8 mouse cellular contexts compared by ENCODE assay signal in the genomic region with DNA sequence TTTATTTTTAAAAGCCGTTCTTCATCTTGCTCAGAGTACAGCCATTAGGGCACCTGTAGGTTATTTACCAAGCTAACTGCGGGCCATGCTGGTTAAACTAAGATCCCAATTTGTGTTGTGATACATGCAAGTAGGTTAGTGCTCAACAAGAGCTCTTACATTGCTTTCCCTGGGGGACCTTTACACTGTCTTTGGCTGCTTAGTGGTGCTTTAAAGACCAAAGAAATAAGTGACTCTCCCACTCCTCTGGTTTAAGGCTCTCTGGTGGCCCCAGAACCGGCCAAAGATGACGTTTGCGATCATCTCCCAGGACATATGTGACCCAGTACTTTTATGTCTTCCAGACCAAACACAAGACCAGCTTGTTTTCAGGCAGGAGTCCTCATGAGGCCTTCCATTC. TPM values are rescaled to one million over a fixed set of nuclear protein-coding genes. Genes with fewer than 3 reads are reported as not detected.
DNase-seq lines count a peak whose midpoint lies in the region; ATAC-seq and TF ChIP-seq lines count a peak whose summit lies in the region.

No protein-coding gene starts in this region.

- H3K9me3 ChIP-seq in limb, embryonic 11.5 days (ENCODE audit: control insufficient read depth, low read length) = no peaks in the 10 kb centered on the region
- H3K9me3 ChIP-seq in limb, embryonic 10.5 days (replicated peaks) = no peaks in the 10 kb centered on the region
- no peaks in the 10 kb centered on the region for H3K9me3 ChIP-seq in forebrain, embryonic 11.5 days (ENCODE audit: control insufficient read depth, low read length)
- no peaks in the 10 kb centered on the region for H3K9me3 ChIP-seq in intestine, postnatal 0 days (ENCODE audit: control insufficient read depth)

- no peak for TF ChIP-seq CTCF in intestine, postnatal 0 days (IDR thresholded peaks at IDR 0.05; ENCODE audit: low read depth)

- H3K36me3 ChIP-seq in limb, embryonic 11.5 days (ENCODE audit: control insufficient read depth, insufficient read depth, low read length) = no peaks in the 10 kb centered on the region
- H3K36me3 ChIP-seq in limb, embryonic 10.5 days = no peaks in the 10 kb centered on the region
- H3K36me3 ChIP-seq in forebrain, embryonic 11.5 days (ENCODE audit: control insufficient read depth, insufficient read depth, low read length) = no peaks in the 10 kb centered on the region
- H3K36me3 ChIP-seq in intestine, postnatal 0 days (ENCODE audit: control insufficient read depth, insufficient read depth) = no peaks in the 10 kb centered on the region; the same call in 1 of the 2 replicates

- no peak overlapping the region for H3K9ac ChIP-seq in limb, embryonic 11.5 days (ENCODE audit: low read length)
- no peak overlapping the region for H3K9ac ChIP-seq in forebrain, embryonic 11.5 days (ENCODE audit: low read length)
- H3K9ac ChIP-seq in intestine, postnatal 0 days (ENCODE audit: low read depth, low read length) = no peak overlapping the region

- H3K27ac ChIP-seq in limb, embryonic 11.5 days (replicated peaks; ENCODE audit: low read depth, low read length) = no peak overlapping the region
- H3K27ac ChIP-seq in limb, embryonic 10.5 days = no peak overlapping the region
- no peak overlapping the region for H3K27ac ChIP-seq in forebrain, embryonic 11.5 days (ENCODE audit: low read depth, low read length)
- no peak overlapping the region for H3K27ac ChIP-seq in intestine, postnatal 0 days (ENCODE audit: low read depth, low read length)

- H3K27me3 ChIP-seq in limb, embryonic 11.5 days (ENCODE audit: control insufficient read depth, insufficient read depth, low read length) = peaks cover 6% of the 10 kb centered on the region; the same call in 1 of the 2 replicates
- H3K27me3 ChIP-seq in limb, embryonic 10.5 days (ENCODE audit: low read depth, poor library complexity, severe bottlenecking) = peaks cover 41% of the 10 kb centered on the region
- H3K27me3 ChIP-seq in forebrain, embryonic 11.5 days (ENCODE audit: control insufficient read depth, insufficient read depth, low read length) = peaks cover 8% of the 10 kb centered on the region; the same call in 1 of the 2 replicates
- H3K27me3 ChIP-seq in intestine, postnatal 0 days (replicated peaks; ENCODE audit: control insufficient read depth, insufficient read depth, low read length) = peaks cover 39% of the 10 kb centered on the region

- no peak overlapping the region for H3K4me3 ChIP-seq in limb, embryonic 11.5 days (ENCODE audit: low read depth, low read length)
- H3K4me3 ChIP-seq in limb, embryonic 10.5 days = no peak overlapping the region
- peak overlapping the region; percentile 66; the same call in 1 of the 2 replicates for H3K4me3 ChIP-seq in forebrain, embryonic 11.5 days (ENCODE audit: low read depth, low read length)
- H3K4me3 ChIP-seq in intestine, postnatal 0 days (ENCODE audit: low read depth, low read length) = no peak overlapping the region

- no peak overlapping the region for H3K4me2 ChIP-seq in limb, embryonic 11.5 days (ENCODE audit: low read depth, severe bottlenecking)
- peak overlapping the region; percentile 94; the same call in 1 of the 2 replicates for H3K4me2 ChIP-seq in forebrain, embryonic 11.5 days (ENCODE audit: low read depth, low read length, severe bottlenecking)
- H3K4me2 ChIP-seq in intestine, postnatal 0 days (replicated peaks; ENCODE audit: low read depth) = peak overlapping the region; percentile 95

- DNase-seq in limb, embryonic 11.5 days (ENCODE audit: low spot score) = peak; percentile 32
- DNase-seq in limb, embryonic 10.5 days (ENCODE audit: low spot score) = no peak
- DNase-seq in forebrain, embryonic 11.5 days (ENCODE audit: low spot score) = no peak
- peak; percentile 28 for DNase-seq in retina, embryonic 14.5 days (ENCODE audit: low spot score)
- no peak for DNase-seq in cerebellum, adult 18-20 months
- DNase-seq in adrenal gland, postnatal 4 days (ENCODE audit: low spot score in 2 of 2) = no peak

- no peak for ATAC-seq in limb, embryonic 11.5 days (ENCODE audit: insufficient number of reproducible peaks, low FRiP score, low TSS enrichment, low read depth)
- ATAC-seq in forebrain, embryonic 11.5 days (replicated peaks; ENCODE audit: low FRiP score) = no peak
- ATAC-seq in intestine, postnatal 0 days = no peak
- no peak for ATAC-seq in erythroid progenitor cell, adult 5-6 weeks (replicated peaks; ENCODE audit: low FRiP score, poor library complexity, severe bottlenecking)

- 0 out of 2 replicates have a peak, but pooled peaks cover 3% of the 10 kb centered on the region for H3K4me1 ChIP-seq in limb, embryonic 11.5 days (ENCODE audit: control insufficient read depth, insufficient read depth, low read length)
- H3K4me1 ChIP-seq in limb, embryonic 10.5 days = peaks cover 17% of the 10 kb centered on the region
- peaks cover 4% of the 10 kb centered on the region; the same call in 1 of the 2 replicates for H3K4me1 ChIP-seq in forebrain, embryonic 11.5 days (replicated peaks; ENCODE audit: control insufficient read depth, insufficient read depth, low read length)
- H3K4me1 ChIP-seq in intestine, postnatal 0 days (replicated peaks; ENCODE audit: control insufficient read depth, insufficient read depth, low read length) = no peaks in the 10 kb centered on the region

- 40% methylated on average over 5 of the region's 5 CpGs for WGBS in limb, embryonic 11.5 days
- whole genome bisulfite sequencing in limb, embryonic 10.5 days = 47% methylated on average over 5 of the region's 5 CpGs
- 34% methylated on average over 5 of the region's 5 CpGs for WGBS in forebrain, embryonic 11.5 days
- 51% methylated on average over 5 of the region's 5 CpGs for WGBS in intestine, postnatal 0 days

RNA-seq across cellular contexts. Expression of a gene that starts 1.0 kb away (rescaled TPM):
- 10.4 and 12.1 TPM in 2 replicates for polyA plus RNA-seq in limb, embryonic 11.5 days (2014; fragmentation: Nextera tagmentation; extraction: Ambion mirVana)
- polyA plus RNA-seq in limb, embryonic 10.5 days (2016; fragmentation: Nextera tagmentation; extraction: Ambion mirVana) = 7.5 and 9.0 TPM in 2 replicates
- polyA plus RNA-seq in forebrain, embryonic 11.5 days (2014; fragmentation: Nextera tagmentation; extraction: Ambion mirVana) = 11.7 and 13.4 TPM in 2 replicates
- polyA plus RNA-seq in intestine, postnatal 0 days (2015; fragmentation: Nextera tagmentation; extraction: Ambion mirVana) = 5.2 and 5.4 TPM in 2 replicates
- 1.3 and 2.9 TPM in 2 replicates for total RNA-seq in erythroid progenitor cell, adult 5-6 weeks (2015; ENCODE audit: low replicate concordance)
- 1.4 TPM in 2 replicates for total RNA-seq in erythroid progenitor cell, adult 5-6 weeks (2017; ENCODE audit: low replicate concordance)
- 10 to 100 TPM; 42.0 to 44.5 TPM for total RNA-seq in adrenal gland, postnatal 4 days (2021)

Comparison
In these comparisons a context has a peak if more than half of its experiments do, and no peak if none do; other contexts are left out.
1. DNase-seq: peak in limb, embryonic 11.5 days (single experiment) and retina, embryonic 14.5 days (single experiment); none in limb, embryonic 10.5 days (single experiment), forebrain, embryonic 11.5 days (single experiment), cerebellum, adult 18-20 months (0 of 2) and adrenal gland, postnatal 4 days (0 of 2).